Mouse (Mus musculus): ENCODE results near the gene C1qa. TPM values are rescaled to one million over a fixed set of nuclear protein-coding genes. Genes with fewer than 3 reads are reported as not detected.

The C1qa gene
- polyA plus RNA-seq, 1 experiment from 2014 or later, result 18.3 TPM

DNA sequence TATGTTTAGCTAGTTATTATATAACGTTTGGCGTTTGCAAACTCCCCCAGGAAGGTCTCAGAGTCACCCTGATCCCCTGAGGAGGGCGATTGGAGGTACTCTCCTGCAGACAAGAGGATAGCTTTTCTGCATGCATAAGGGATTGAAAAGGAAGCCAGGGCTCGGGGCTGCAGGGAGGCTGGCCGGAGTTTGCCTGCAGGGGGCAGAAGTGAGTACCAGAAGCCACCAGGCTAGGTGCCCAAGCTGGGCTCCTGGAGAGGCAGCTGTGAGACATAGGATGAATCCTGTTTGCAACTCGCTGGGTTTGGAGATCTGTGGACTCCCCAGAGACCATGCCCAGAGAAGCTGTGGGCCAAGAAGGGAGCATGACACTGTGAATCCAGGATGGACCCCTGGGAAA, 43.5 kb downstream of the C1qa start:
- Histone ChIP-seq H3K27me3 (no peaks in the 10 kb centered on the region), H3K4me3 (no peak overlapping the region), H3K9ac (no peak overlapping the region), H3K4me2 (no peak overlapping the region), H3K9me3 (no peaks in the 10 kb centered on the region), H3K4me1 (no peaks in the 10 kb centered on the region), H3K27ac (no peak overlapping the region), H3K36me3 (no peaks in the 10 kb centered on the region)
- no peak for ATAC-seq (ENCODE audit: insufficient number of reproducible peaks, insufficient read depth, low FRiP score, low TSS enrichment, low read depth)
- WGBS, result 26% methylated on average over 6 of the region's 6 CpGs

- 80% methylated on average over 12 of the region's 12 CpGs for WGBS
- Histone ChIP-seq H3K4me3 (no peak overlapping the region), H3K27me3 (no peaks in the 10 kb centered on the region), H3K27ac (no peak overlapping the region), H3K36me3 (no peaks in the 10 kb centered on the region), H3K4me1 (0 out of 2 replicates have a peak, but pooled peaks cover 2% of the 10 kb centered on the region), H3K4me2 (no peak overlapping the region), H3K9me3 (no peaks in the 10 kb centered on the region), H3K9ac (no peak overlapping the region)
- ATAC-seq (ENCODE audit: insufficient number of reproducible peaks, insufficient read depth, low FRiP score, low TSS enrichment, low read depth), result no peak
These were observed 45.6 kb downstream of the C1qa start for GRCm38 (mm10) chr4:136852989-136853388.

- no peak overlapping the region for H3K27ac ChIP-seq
- WGBS, result 57% methylated on average over 5 of the region's 5 CpGs
- 0 out of 2 replicates have a peak, but pooled peaks cover 5% of the 10 kb centered on the region for H3K4me1 ChIP-seq
- H3K27me3 ChIP-seq, result no peaks in the 10 kb centered on the region
- no peak overlapping the region for H3K4me2 ChIP-seq
- H3K9me3 ChIP-seq, result no peaks in the 10 kb centered on the region
- no peak overlapping the region for H3K9ac ChIP-seq
- no peaks in the 10 kb centered on the region for H3K36me3 ChIP-seq
- no peak for ATAC-seq (ENCODE audit: insufficient number of reproducible peaks, insufficient read depth, low FRiP score, low TSS enrichment, low read depth)
- no peak overlapping the region for H3K4me3 ChIP-seq
These were observed 46.5 kb downstream of the C1qa start for GRCm38 (mm10) chr4:136852119-136852518.

DNA sequence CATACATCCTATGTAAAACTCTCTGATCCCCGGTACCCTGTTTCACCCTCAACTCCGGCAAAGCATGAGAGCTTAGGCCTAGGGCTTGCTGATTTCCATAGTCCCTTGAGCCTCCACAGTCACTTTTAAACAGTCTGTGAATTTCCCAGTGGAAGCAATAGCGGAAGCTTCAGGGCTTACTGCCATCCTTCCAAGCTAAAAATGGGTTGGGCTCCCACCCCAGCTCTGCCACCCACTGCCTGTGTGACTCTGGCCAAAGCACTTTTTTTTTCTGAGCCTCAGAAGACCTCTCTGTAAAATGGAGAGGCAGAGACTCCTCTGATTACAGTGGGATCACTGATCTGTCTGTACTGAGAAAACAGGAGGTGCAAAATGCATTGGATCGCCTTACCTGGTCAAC, 50.0 kb downstream of the C1qa start:
- H3K4me3 ChIP-seq, result no peak overlapping the region
- no peak overlapping the region for H3K4me2 ChIP-seq
- no peaks in the 10 kb centered on the region for H3K36me3 ChIP-seq
- H3K27me3 ChIP-seq, result peaks cover 5% of the 10 kb centered on the region; the same call in 1 of the 2 replicates
- H3K4me1 ChIP-seq, result 0 out of 2 replicates have a peak, but pooled peaks cover 5% of the 10 kb centered on the region
- H3K9ac ChIP-seq, result no peak overlapping the region
- WGBS, result 66% methylated on average over 4 of the region's 4 CpGs
- no peak overlapping the region for H3K27ac ChIP-seq
- ATAC-seq (ENCODE audit: insufficient number of reproducible peaks, insufficient read depth, low FRiP score, low TSS enrichment, low read depth), result no peak
- H3K9me3 ChIP-seq, result no peaks in the 10 kb centered on the region

GRCm38 (mm10) chr4:136847166-136847565, 51.4 kb downstream of the C1qa start:
- Histone ChIP-seq H3K9me3 (no peaks in the 10 kb centered on the region), H3K27me3 (peaks cover 5% of the 10 kb centered on the region; the same call in 1 of the 2 replicates), H3K27ac (no peak overlapping the region), H3K4me3 (no peak overlapping the region), H3K9ac (no peak overlapping the region), H3K4me1 (0 out of 2 replicates have a peak, but pooled peaks cover 5% of the 10 kb centered on the region), H3K4me2 (no peak overlapping the region), H3K36me3 (no peaks in the 10 kb centered on the region)
- WGBS, result 73% methylated on average over 6 of the region's 6 CpGs
- ATAC-seq (ENCODE audit: insufficient number of reproducible peaks, insufficient read depth, low FRiP score, low TSS enrichment, low read depth), result no peak

Other genes starting within 250 kb of the C1qa start
- gene Ephb2, start 62.8 kb downstream of the C1qa start, polyA plus RNA-seq (2015; fragmentation: Nextera tagmentation; extraction: Ambion mirVana), result 7.9 and 13.3 TPM in 2 replicates
- gene C1qb, start 12.6 kb downstream of the C1qa start, polyA plus RNA-seq (2015; fragmentation: Nextera tagmentation; extraction: Ambion mirVana), result 38.0 and 40.2 TPM in 2 replicates
- gene C1qc, start 5.7 kb downstream of the C1qa start, polyA plus RNA-seq (2015; fragmentation: Nextera tagmentation; extraction: Ambion mirVana), result 15.8 and 17.9 TPM in 2 replicates
- gene Epha8, start 58.0 kb upstream of the C1qa start, polyA plus RNA-seq (2015; fragmentation: Nextera tagmentation; extraction: Ambion mirVana), result 0.88 and 1.4 TPM in 2 replicates
- 4.5 and 4.9 TPM in 2 replicates for gene Zbtb40, start 150.0 kb upstream of the C1qa start, polyA plus RNA-seq (2015; fragmentation: Nextera tagmentation; extraction: Ambion mirVana)

Measured in embryonic facial prominence, embryonic 13.5 days (tissue).